10 mouse cellular contexts compared by ENCODE assay signal in the genomic region with DNA sequence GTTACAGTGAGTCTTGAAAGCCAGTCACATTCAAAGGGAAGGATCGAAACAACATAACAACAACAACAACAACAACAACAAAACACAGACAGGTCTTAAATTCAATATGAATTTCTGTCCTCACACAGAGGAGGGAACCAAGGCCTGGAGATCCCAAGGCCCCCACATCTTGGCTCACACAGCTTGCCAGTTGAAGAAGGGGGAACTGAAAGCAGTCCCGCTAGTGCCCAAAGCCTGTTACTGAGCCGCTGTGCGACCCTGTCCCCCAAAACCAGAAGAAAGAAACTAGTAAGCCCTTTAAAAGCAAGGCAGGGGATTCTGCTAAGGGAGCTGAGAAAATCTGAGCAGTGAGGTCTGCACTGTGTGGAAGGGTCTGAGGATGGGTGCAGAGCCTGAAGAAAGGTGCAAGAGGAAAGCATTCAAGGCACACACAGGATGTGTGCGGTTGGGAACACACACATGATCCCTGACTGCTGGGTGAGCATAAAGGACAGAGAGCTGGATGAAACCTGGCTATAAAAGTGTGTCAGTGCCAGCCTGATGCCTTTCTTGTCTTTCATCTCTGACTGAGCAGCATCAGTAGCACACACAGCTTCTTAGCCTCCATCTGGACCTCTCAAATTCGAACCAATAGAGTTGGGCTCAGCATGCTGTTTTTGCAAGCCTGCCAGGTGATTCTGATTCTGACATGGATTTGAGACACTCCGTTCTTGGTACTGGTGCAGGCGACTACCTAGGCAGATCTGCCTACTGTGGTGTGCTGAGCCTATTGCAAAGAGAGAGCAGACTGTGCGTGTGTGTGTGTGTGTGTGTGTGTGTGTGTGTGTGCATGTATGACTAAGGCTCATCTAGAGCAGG. TPM values are rescaled to one million over a fixed set of nuclear protein-coding genes. Genes with fewer than 3 reads are reported as not detected.
DNase-seq lines count a peak whose midpoint lies in the region; ATAC-seq and TF ChIP-seq lines count a peak whose summit lies in the region.
"Had no signal": no experiment of that assay in that cellular context is flagged by ENCODE, and none has a peak within 500 bp of the region (broad histone marks: within the 10 kb centered on the region; RNA-seq: fewer than 3 reads in every experiment).

No protein-coding gene starts in this region.

- no peaks in the 10 kb centered on the region for H3K36me3 ChIP-seq in kidney, embryonic 15.5 days
- H3K36me3 ChIP-seq in embryonic facial prominence, embryonic 11.5 days (replicated peaks; ENCODE audit: control insufficient read depth, insufficient read depth, low read depth, low read length) = no peaks in the 10 kb centered on the region
- H3K36me3 ChIP-seq: lung, embryonic 15.5 days had no signal

- no peaks in the 10 kb centered on the region for H3K27me3 ChIP-seq in kidney, embryonic 15.5 days
- no peaks in the 10 kb centered on the region for H3K27me3 ChIP-seq in embryonic facial prominence, embryonic 11.5 days (ENCODE audit: control insufficient read depth, insufficient read depth, low read length)
- H3K27me3 ChIP-seq: lung, embryonic 15.5 days had no signal

- H3K9ac ChIP-seq in kidney, embryonic 15.5 days = no peak overlapping the region
- H3K9ac ChIP-seq in embryonic facial prominence, embryonic 11.5 days (replicated peaks; ENCODE audit: low read length) = no peak overlapping the region
- H3K9ac ChIP-seq: lung, embryonic 15.5 days had no signal

- no peak overlapping the region for H3K4me3 ChIP-seq in kidney, embryonic 15.5 days (replicated peaks)
- no peak overlapping the region for H3K4me3 ChIP-seq in embryonic facial prominence, embryonic 11.5 days (ENCODE audit: low read depth, low read length)
- H3K4me3 ChIP-seq in left cerebral cortex, adult 2 months = no peak overlapping the region
- H3K4me3 ChIP-seq: lung, embryonic 15.5 days had no signal

- ATAC-seq in kidney, embryonic 15.5 days (replicated peaks; ENCODE audit: low FRiP score) = no peak
- ATAC-seq in embryonic facial prominence, embryonic 11.5 days (replicated peaks; ENCODE audit: insufficient number of reproducible peaks, low FRiP score, low TSS enrichment, low read depth) = 0 out of 2 replicates have a peak, but pooled peaks have one; percentile 39

- peak overlapping the region; percentile 37; the same call in 1 of the 2 replicates for H3K27ac ChIP-seq in kidney, embryonic 15.5 days
- H3K27ac ChIP-seq in embryonic facial prominence, embryonic 11.5 days (replicated peaks; ENCODE audit: low read depth, low read length) = no peak overlapping the region
- no peak overlapping the region for H3K27ac ChIP-seq in left cerebral cortex, adult 2 months
- H3K27ac ChIP-seq: lung, embryonic 15.5 days had no signal

- H3K9me3 ChIP-seq in kidney, embryonic 15.5 days (replicated peaks) = no peaks in the 10 kb centered on the region
- H3K9me3 ChIP-seq in embryonic facial prominence, embryonic 11.5 days (replicated peaks; ENCODE audit: control insufficient read depth, low read length) = no peaks in the 10 kb centered on the region
- H3K9me3 ChIP-seq: lung, embryonic 15.5 days had no signal

- no peak for TF ChIP-seq CTCF in left cerebral cortex, adult 2 months (IDR thresholded peaks at IDR 0.05)

- no peak for DNase-seq in kidney, postnatal 25 days
- DNase-seq in cerebellum, adult 18-20 months = peak; percentile 31 to 34
- DNase-seq in embryonic facial prominence, embryonic 11.5 days (ENCODE audit: low spot score) = no peak
- peak; percentile 34 to 39 for DNase-seq in layer of hippocampus, postnatal 36 days
- no peak for DNase-seq in adrenal gland, adult 8-10 months
- DNase-seq in spleen, adult 18-20 months = no peak
- DNase-seq in left cerebral cortex, adult 2 months (ENCODE audit: extremely low spot score in 1 of 2, low spot score in 2 of 2) = no peak
- DNase-seq: retina, postnatal 1 day had no signal

- peaks cover 20% of the 10 kb centered on the region for H3K4me1 ChIP-seq in kidney, embryonic 15.5 days
- H3K4me1 ChIP-seq in embryonic facial prominence, embryonic 11.5 days (ENCODE audit: control insufficient read depth, insufficient read depth, low read length) = peaks cover 3% of the 10 kb centered on the region
- H3K4me1 ChIP-seq: lung, embryonic 15.5 days had no signal

- 83% methylated on average over 9 of the region's 9 CpGs for WGBS in kidney, embryonic 15.5 days
- WGBS in embryonic facial prominence, embryonic 11.5 days = 76% methylated on average over 9 of the region's 9 CpGs

- intact Hi-C loops in left cerebral cortex, adult 2 months (cut with DNase I) = no loop called here

- no peak overlapping the region for H3K4me2 ChIP-seq in kidney, embryonic 15.5 days
- no peak overlapping the region for H3K4me2 ChIP-seq in embryonic facial prominence, embryonic 11.5 days (ENCODE audit: low read depth, low read length)
- H3K4me2 ChIP-seq: lung, embryonic 15.5 days had no signal

RNA-seq across cellular contexts. Expression of a gene that starts 50.3 kb away (rescaled TPM):
- polyA plus RNA-seq in kidney, embryonic 15.5 days (2015; fragmentation: Nextera tagmentation; extraction: Ambion mirVana) = 140 and 158 TPM in 2 replicates
- polyA plus RNA-seq in embryonic facial prominence, embryonic 11.5 days (2014; fragmentation: Nextera tagmentation; extraction: Ambion mirVana) = 147 TPM in 2 replicates
- 10 to 100 TPM; 38.0 to 47.7 TPM for total RNA-seq in layer of hippocampus, postnatal 36 days (2021)
- 10 to 100 TPM; 37.4 to 94.2 (median 64.5) TPM for total RNA-seq in adrenal gland, adult 8-10 months (2022)
- total RNA-seq in left cerebral cortex, adult 2 months (2021) = 10 to 100 TPM; 43.4 to 45.8 TPM

Comparison
In these comparisons a context has a peak if more than half of its experiments do, and no peak if none do; other contexts are left out.
1. DNase-seq: peak in cerebellum, adult 18-20 months (2 of 2) and layer of hippocampus, postnatal 36 days (2 of 2); none in kidney, postnatal 25 days (0 of 2), embryonic facial prominence, embryonic 11.5 days (single experiment), adrenal gland, adult 8-10 months (single experiment), spleen, adult 18-20 months (0 of 2) and left cerebral cortex, adult 2 months (0 of 2).